Mouse (Mus musculus) G1E (cell line): ENCODE results near the gene Gnb1l.

Experiments
- CTCF ChIP-seq: IDR thresholded peaks from 2 replicates; pipeline ENCODE4 v1.5.1; 2012; ENCODE audit warnings: low read depth, low read length, inconsistent platforms, mixed read lengths
- GATA1 ChIP-seq: IDR thresholded peaks from 2 replicates; pipeline ENCODE4 v1.6.1; 2012; ENCODE audit warnings: borderline replicate concordance, low read length, inconsistent platforms, mixed read lengths

GRCm38 (mm10) chr16:18490281-18490680 is 8.2 kb upstream of the Gnb1l start:
- TF ChIP-seq CTCF (no peak), GATA1 (no peak)
